In the genomic region with DNA sequence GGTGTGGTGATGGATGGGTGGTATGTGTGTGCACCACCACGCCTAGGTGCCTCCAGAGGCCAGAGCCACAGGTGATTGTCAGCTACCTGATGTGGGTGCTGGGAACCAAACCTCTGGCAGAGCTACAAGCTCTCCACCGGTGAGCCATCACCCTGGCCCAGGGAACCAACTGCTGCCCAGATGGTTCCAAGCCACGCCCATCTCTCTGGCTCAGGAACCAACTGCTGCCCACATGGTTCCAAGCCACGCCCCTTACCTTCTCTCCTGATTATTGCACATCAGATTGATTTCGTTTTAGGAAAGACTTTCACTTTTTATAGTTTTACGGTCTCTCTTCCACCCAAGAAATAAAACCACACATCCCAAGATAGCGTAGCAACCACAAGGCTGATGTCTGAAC, we compare ENCODE assay signal across 18 mouse cellular contexts.
DNase-seq lines count a peak whose midpoint lies in the region; ATAC-seq lines count a peak whose summit lies in the region.
"Had no signal": no experiment of that assay in that cellular context is flagged by ENCODE, and none has a peak within 500 bp of the region (broad histone marks: within the 10 kb centered on the region; RNA-seq: fewer than 3 reads in every experiment).

No protein-coding gene starts in this region.

- H3K9ac ChIP-seq in kidney, embryonic 15.5 days: no peak overlapping the region
- H3K9ac ChIP-seq: hindbrain, embryonic 13.5 days; intestine, embryonic 15.5 days; liver, embryonic 15.5 days; midbrain, embryonic 13.5 days had no signal

- H3K9me3 ChIP-seq in kidney, embryonic 15.5 days (replicated peaks): no peaks in the 10 kb centered on the region
- H3K9me3 ChIP-seq: hindbrain, embryonic 13.5 days; intestine, embryonic 15.5 days; liver, embryonic 15.5 days; midbrain, embryonic 13.5 days had no signal

- WGBS in kidney, embryonic 15.5 days: 59% methylated on average over 7 of the region's 7 CpGs
- 25% methylated on average over 7 of the region's 7 CpGs for WGBS in large intestine, adult 2 months

- DNase-seq in kidney, postnatal 4 days: no peak
- DNase-seq in A20 (ENCODE audit: low read depth, low spot score) (peak; percentile 24), NIH3T3 (ENCODE audit: low read depth) (peak; percentile 31), MN1 (ENCODE audit: low spot score) (no peak)
- DNase-seq in large intestine, adult 2 months (ENCODE audit: low read depth, low spot score): peak; percentile 27
- no peak for DNase-seq in B cell, adult 2 months
- DNase-seq in right cerebral cortex, postnatal 10 days (ENCODE audit: low spot score in 2 of 2): no peak
- DNase-seq: cerebellum, adult 9-11 months; gastrocnemius, postnatal 25 days; layer of hippocampus, postnatal 36 days; left cerebral cortex, postnatal 4 days; thymus, postnatal 36 days had no signal

- no peak overlapping the region for H3K4me3 ChIP-seq in kidney, embryonic 15.5 days (replicated peaks)
- H3K4me3 ChIP-seq: hindbrain, embryonic 13.5 days; intestine, embryonic 15.5 days; liver, embryonic 15.5 days; midbrain, embryonic 13.5 days had no signal

- H3K4me2 ChIP-seq in kidney, embryonic 15.5 days: no peak overlapping the region
- H3K4me2 ChIP-seq: hindbrain, embryonic 13.5 days; intestine, embryonic 15.5 days; liver, embryonic 15.5 days; midbrain, embryonic 13.5 days had no signal

- 0 out of 2 replicates have a peak, but pooled peaks have one; percentile 31 for ATAC-seq in kidney, embryonic 15.5 days (replicated peaks; ENCODE audit: low FRiP score)
- ATAC-seq: intestine, embryonic 15.5 days; midbrain, embryonic 13.5 days had no signal

- no peaks in the 10 kb centered on the region for H3K36me3 ChIP-seq in kidney, embryonic 15.5 days
- H3K36me3 ChIP-seq: hindbrain, embryonic 13.5 days; intestine, embryonic 15.5 days; liver, embryonic 15.5 days; midbrain, embryonic 13.5 days had no signal

- peaks cover 12% of the 10 kb centered on the region for H3K4me1 ChIP-seq in kidney, embryonic 15.5 days
- H3K4me1 ChIP-seq: intestine, embryonic 15.5 days; liver, embryonic 15.5 days had no signal

- no peak overlapping the region for H3K27ac ChIP-seq in kidney, embryonic 15.5 days
- H3K27ac ChIP-seq: hindbrain, embryonic 13.5 days; intestine, embryonic 15.5 days; liver, embryonic 15.5 days; macrophage; midbrain, embryonic 13.5 days had no signal

- H3K27me3 ChIP-seq in kidney, embryonic 15.5 days: peaks cover 5% of the 10 kb centered on the region
- H3K27me3 ChIP-seq: hindbrain, embryonic 13.5 days; liver, embryonic 15.5 days had no signal

Comparison
In these comparisons a context has a peak if more than half of its experiments do, and no peak if none do; other contexts are left out.
1. DNase-seq: peak in A20 (single experiment), NIH3T3 (single experiment) and large intestine, adult 2 months (single experiment); none in kidney, postnatal 4 days (0 of 2), MN1 (single experiment), B cell, adult 2 months (0 of 2) and right cerebral cortex, postnatal 10 days (0 of 2).